ENCODE assay signal across 14 mouse cellular contexts in genomic region chr1:161894126-161894525, GRCm38 (mm10). TPM values are rescaled to one million over a fixed set of nuclear protein-coding genes. Genes with fewer than 3 reads are reported as not detected.
DNase-seq lines count a peak whose midpoint lies in the region; ATAC-seq and TF ChIP-seq lines count a peak whose summit lies in the region.
"Had no signal": no experiment of that assay in that cellular context is flagged by ENCODE, and none has a peak within 500 bp of the region (broad histone marks: within the 10 kb centered on the region; RNA-seq: fewer than 3 reads in every experiment).

No protein-coding gene starts in this region.

- H3K4me1 ChIP-seq in heart, embryonic 15.5 days (replicated peaks), result peaks cover 16% of the 10 kb centered on the region
- peaks cover 10% of the 10 kb centered on the region for H3K4me1 ChIP-seq in bone marrow, adult 2 months (ENCODE audit: control insufficient read depth, insufficient read depth, low read length)
- peaks cover 39% of the 10 kb centered on the region in 2 experiments for H3K4me1 ChIP-seq in liver, embryonic 14.5 days (replicated peaks; ENCODE audit: control insufficient read depth in 2 of 2, insufficient read depth in 2 of 2, low read length in 1 of 2)

- no peak overlapping the region for H3K4me3 ChIP-seq in heart, embryonic 15.5 days
- H3K4me3 ChIP-seq in bone marrow, adult 2 months (replicated peaks; ENCODE audit: control insufficient read depth, low read depth, low read length), result no peak overlapping the region
- H3K4me3 ChIP-seq in liver, embryonic 14.5 days (ENCODE audit: insufficient read depth in 1 of 2, low read depth in 2 of 2, low read length in 2 of 2), result peak overlapping the region in 1 of 2 experiments; percentile 26; a peak in 2 of 4 replicates

- TF ChIP-seq EP300 in liver, embryonic 14.5 days (IDR thresholded peaks at IDR 0.05; ENCODE audit: low read depth), result no peak

- H3K9ac ChIP-seq in heart, embryonic 15.5 days, result no peak overlapping the region
- peak overlapping the region; percentile 66 for H3K9ac ChIP-seq in liver, embryonic 14.5 days (replicated peaks)

- TF ChIP-seq POLR2A in bone marrow, adult 2 months (IDR thresholded peaks at IDR 0.05; ENCODE audit: borderline replicate concordance, control insufficient read depth, low read depth, low read length), result no peak

- ATAC-seq in heart, embryonic 15.5 days (replicated peaks; ENCODE audit: insufficient number of reproducible peaks, insufficient read depth, low FRiP score, low read depth), result 0 out of 2 replicates have a peak, but pooled peaks have one; percentile 18
- ATAC-seq in liver, embryonic 14.5 days (ENCODE audit: insufficient read depth), result peak; percentile 60
- ATAC-seq: forebrain, embryonic 14.5 days; hindbrain, embryonic 16.5 days had no signal

- H3K4me2 ChIP-seq in heart, embryonic 15.5 days, result no peak overlapping the region
- peak overlapping the region; percentile 72 for H3K4me2 ChIP-seq in liver, embryonic 14.5 days (ENCODE audit: low read depth)

- no peak for DNase-seq in heart, postnatal 4 days
- peak; percentile 88 for DNase-seq in 416B (ENCODE audit: low read depth)
- no peak for DNase-seq in liver, embryonic 14.5 days (ENCODE audit: low read depth in 3 of 3, low spot score in 3 of 3)
- no peak for DNase-seq in layer of hippocampus, adult 9-10 months (ENCODE audit: low spot score)
- no peak for DNase-seq in ovary, postnatal 10 days (ENCODE audit: low spot score)
- no peak for DNase-seq in cerebellum, adult 11 months
- DNase-seq: adrenal gland, postnatal 36 days; cerebellum, adult 18-20 months; kidney, postnatal 14 days had no signal

- no peak for TF ChIP-seq CTCF in bone marrow, adult 2 months (IDR thresholded peaks at IDR 0.05; ENCODE audit: control insufficient read depth, insufficient read depth, low read length)
- no peak for TF ChIP-seq CTCF in liver, embryonic 14.5 days (IDR thresholded peaks at IDR 0.05; ENCODE audit: low read depth)

- H3K27ac ChIP-seq in heart, embryonic 15.5 days, result no peak overlapping the region
- H3K27ac ChIP-seq in bone marrow, adult 2 months (ENCODE audit: control insufficient read depth, insufficient read depth, low read depth, low read length, poor library complexity), result peak overlapping the region; percentile 89
- peak overlapping the region; percentile 99 for H3K27ac ChIP-seq in liver, embryonic 14.5 days
- H3K27ac ChIP-seq: stomach, postnatal 0 days had no signal

- H3K36me3 ChIP-seq in heart, embryonic 15.5 days, result no peaks in the 10 kb centered on the region
- no peaks in the 10 kb centered on the region for H3K36me3 ChIP-seq in liver, embryonic 14.5 days (replicated peaks; ENCODE audit: control insufficient read depth, insufficient read depth, low read depth)

- no peaks in the 10 kb centered on the region for H3K27me3 ChIP-seq in heart, embryonic 15.5 days
- no peaks in the 10 kb centered on the region for H3K27me3 ChIP-seq in liver, embryonic 14.5 days (ENCODE audit: control insufficient read depth, insufficient read depth, low read length)

- WGBS in heart, embryonic 15.5 days, result 43% methylated on average over 2 of the region's 2 CpGs
- WGBS in bone marrow, adult 2 months, result 0% methylated on average over 2 of the region's 2 CpGs
- WGBS in liver, embryonic 14.5 days (ENCODE audit: insufficient replicate concordance), result 7% methylated on average over 2 of the region's 2 CpGs

- H3K9me3 ChIP-seq in heart, embryonic 15.5 days (replicated peaks), result no peaks in the 10 kb centered on the region
- no peaks in the 10 kb centered on the region for H3K9me3 ChIP-seq in liver, embryonic 14.5 days (ENCODE audit: control insufficient read depth, low read length)

RNA-seq across cellular contexts. Expression of gene Suco, which starts 17.6 kb away (rescaled TPM):
- polyA plus RNA-seq in heart, embryonic 15.5 days (2015; fragmentation: Nextera tagmentation; extraction: Ambion mirVana), result 11.6 and 13.4 TPM in 2 replicates
- total RNA-seq in heart, postnatal 4 days (2021), result 10 to 100 TPM; 27.1 to 29.2 TPM
- polyA plus RNA-seq in bone marrow, adult 2 months (2011; ENCODE audit: insufficient read depth, insufficient read length, low replicate concordance, missing spikeins), result 20.6 and 30.2 TPM in 2 replicates
- polyA plus RNA-seq in liver, embryonic 14.5 days (2012; rRNA removed), result 5.0 and 6.9 TPM in 2 replicates
- polyA plus RNA-seq in liver, embryonic 14.5 days (2014; fragmentation: Nextera tagmentation; extraction: Ambion mirVana), result 11.1 and 11.2 TPM in 2 replicates
